Mouse (Mus musculus): ENCODE data around the gene Slc30a4. TPM values are rescaled to one million over a fixed set of nuclear protein-coding genes. Genes with fewer than 3 reads are reported as not detected.

Slc30a4 gene
- total RNA-seq, 2 experiments from 2014 or later: 26.3 to 32.9 TPM

- no peak for DNase-seq (ENCODE audit: low spot score in 2 of 2)
These were observed 20.9 kb downstream of the Slc30a4 start for GRCm38 (mm10) chr2:122681379-122682137.

- no peak for DNase-seq (ENCODE audit: low spot score in 2 of 2)
These were observed 27.3 kb downstream of the Slc30a4 start for GRCm38 (mm10) chr2:122675126-122675525.

DNA sequence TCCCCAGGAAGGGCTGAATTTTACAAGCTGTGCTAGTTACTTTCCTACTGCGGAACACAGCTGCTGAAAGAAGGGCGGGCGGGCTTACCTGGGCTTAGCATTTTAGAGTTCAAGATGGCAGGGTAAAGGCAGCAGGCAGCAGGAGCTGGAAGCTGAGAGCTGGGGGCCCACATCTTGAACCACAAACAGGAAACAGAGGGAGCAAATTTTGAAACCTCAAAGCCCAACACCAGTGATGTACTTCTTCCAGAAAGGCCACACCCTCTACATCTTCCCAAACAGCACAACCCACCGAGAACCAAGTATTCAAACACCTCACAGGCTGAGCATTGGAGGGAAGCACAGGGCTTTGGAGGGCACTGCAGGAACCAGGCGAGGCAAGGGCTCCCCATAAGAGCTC lies 29.6 kb downstream of the Slc30a4 start:
- DNase-seq (ENCODE audit: low spot score in 2 of 2): no peak

DNA sequence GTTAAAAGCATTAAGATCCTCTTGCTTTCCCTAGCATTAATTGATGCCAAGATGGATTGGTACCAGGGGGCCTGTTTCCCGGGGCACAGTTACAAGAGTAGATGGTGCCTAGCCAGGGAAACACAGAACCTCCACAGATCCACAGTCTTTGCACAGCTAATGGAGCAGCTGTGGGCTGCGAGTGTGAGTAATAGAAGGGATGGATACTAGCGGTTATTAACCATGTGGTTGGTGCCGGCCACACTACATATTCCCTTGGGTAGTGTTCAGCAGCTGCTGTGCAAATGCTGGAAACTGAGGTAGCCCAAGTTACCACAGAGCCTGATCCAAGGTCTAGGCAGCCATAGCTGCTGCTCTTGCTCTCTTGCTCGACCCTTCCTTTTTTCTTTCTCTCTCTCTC lies 30.7 kb downstream of the Slc30a4 start:
- no peak for DNase-seq (ENCODE audit: low spot score in 2 of 2)

DNA sequence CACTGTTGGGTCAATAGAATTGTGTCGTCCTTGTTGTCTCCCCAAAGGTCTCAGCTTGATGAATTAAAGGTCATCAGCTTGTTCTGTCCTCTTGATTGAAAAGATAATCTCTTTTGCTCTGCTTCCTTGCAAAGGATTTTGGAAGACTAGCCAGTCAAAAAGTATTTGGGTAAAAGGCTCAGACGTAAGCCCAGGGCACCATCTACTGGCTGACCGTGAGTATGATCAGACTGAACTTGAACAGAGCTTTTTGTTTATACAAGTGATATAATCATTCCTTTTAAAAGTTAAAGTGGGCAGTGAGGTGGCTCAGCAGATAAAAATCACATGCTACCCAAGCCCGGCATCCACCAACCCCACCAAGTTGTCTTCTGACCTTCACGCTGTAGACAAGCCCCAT lies 34.6 kb downstream of the Slc30a4 start:
- DNase-seq (ENCODE audit: low spot score in 2 of 2): peak in 1 of 2 experiments; percentile 50

GRCm38 (mm10) chr2:122665973-122666875 lies 36.2 kb downstream of the Slc30a4 start:
- peak; percentile 37 to 43 for DNase-seq (ENCODE audit: low spot score in 2 of 2)

DNA sequence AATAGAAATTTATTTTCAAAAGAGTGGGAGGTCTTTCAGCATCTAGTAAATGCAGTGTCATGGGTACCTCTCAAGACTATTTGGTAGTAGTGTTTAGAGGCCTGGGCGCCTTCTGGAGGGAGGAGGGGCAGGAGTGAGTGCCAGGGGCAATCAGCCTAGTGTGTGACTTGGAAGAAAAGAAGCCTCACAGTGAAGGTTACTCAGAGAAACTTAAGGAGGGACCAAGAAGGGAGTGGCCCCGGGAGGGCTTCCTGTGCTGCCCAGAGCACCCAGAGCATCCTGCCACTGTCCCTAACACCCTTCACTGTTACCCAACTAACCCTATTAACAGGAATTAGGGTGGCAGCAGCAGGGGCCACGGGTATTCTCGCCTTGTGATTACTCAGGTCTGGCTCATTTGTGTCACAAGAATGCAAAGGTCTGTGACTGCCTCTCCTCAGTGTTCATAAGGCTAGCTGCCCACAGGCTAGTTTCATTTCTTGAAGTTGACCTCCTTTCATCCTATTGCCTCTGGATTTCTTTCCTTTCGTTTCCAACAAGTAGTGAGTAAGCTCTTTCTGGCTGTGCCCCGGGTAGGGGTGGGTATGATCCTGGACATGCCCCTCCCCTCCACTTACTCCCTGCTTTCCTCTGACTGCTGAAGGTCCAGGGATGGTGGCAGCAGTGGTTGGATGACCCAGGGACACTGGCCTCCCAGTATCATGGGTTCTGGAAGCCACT lies 37.0 kb downstream of the Slc30a4 start:
- no peak for DNase-seq (ENCODE audit: low spot score in 2 of 2)

DNA sequence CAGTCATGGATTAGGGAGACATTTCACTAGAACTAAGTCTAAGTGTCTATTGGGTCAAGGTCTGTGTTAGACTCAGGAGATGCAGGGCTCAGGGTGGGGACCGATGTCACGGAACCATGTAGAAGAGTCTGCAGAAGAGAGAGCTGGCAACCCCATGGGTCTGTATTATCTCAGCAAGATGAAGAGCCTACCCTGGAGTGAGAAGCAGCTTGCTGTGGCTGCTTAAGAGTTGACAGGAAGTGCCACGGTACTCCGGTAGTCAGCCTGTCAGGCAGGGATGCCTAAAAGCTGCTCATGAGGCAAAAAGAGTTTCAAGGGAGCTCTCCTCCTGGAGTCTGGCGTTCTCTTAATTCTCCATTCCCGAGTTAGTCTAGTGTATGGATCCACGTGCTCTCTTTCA lies 42.6 kb downstream of the Slc30a4 start:
- no peak for DNase-seq (ENCODE audit: low spot score in 2 of 2)

DNA sequence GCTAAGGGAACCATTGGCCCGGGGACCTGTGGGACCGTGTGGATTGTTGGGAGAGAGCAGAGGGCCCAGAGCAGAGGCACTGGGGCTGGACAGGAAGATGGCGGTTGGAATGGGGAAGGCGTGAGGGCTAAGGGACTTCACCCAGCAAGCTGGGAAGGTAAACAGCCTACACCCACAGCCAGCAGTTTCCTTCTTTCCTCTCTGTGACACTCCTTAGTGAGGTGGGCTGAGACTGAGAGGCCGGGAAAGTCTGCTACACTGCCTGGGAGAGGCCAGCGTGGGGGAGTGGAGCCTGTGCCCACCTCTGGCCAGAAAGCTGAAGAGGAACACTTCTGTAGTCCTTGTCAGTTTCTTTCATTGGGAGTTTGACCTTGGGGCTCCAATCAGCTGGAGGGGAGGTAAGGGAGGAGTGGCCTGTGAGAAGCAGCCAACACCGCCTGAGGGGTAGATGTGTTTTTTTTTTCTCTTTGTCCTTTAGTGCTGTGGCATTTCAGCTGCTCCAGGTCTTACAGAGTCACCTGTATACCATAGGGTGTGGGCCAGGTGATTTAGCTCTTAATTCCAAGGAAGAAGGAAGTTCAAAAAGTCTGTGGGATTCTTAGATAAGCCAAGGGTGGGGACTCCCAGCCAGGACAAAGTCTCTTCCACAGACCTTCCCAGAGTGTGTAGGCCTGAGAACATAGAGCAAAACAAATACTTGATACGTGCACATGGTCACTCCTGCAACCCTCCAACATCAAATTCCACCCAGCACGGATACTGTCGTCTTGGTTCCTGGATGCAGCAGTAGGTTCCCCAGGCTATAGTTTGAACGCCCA lies 44.5 kb downstream of the Slc30a4 start:
- DNase-seq (ENCODE audit: low spot score in 2 of 2): no peak

DNA sequence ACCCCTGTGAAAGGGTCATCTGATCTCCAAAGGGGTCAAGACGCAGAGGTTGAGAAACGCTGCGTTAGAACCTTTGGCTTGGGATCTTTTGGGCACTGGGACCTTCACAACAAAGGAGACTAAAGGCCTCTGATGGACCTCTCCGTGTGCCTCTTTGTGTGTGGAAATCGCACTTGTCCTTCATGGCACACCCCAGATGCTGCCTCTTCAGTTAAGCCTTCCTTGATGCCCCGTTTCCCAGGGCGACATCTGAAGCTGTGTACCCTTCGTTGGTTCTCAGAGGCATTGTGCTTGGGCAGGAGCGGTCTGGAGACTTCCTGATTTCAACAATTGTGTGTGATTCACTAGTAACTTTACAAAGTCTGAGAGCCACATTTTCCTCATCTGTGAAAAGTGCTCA lies 45.7 kb downstream of the Slc30a4 start:
- no peak for DNase-seq (ENCODE audit: low spot score in 2 of 2)

- DNase-seq (ENCODE audit: low spot score in 2 of 2): no peak
These were observed 46.4 kb downstream of the Slc30a4 start for GRCm38 (mm10) chr2:122656052-122656451.

- DNase-seq (ENCODE audit: low spot score in 2 of 2): no peak
These were observed 50.1 kb downstream of the Slc30a4 start for GRCm38 (mm10) chr2:122652096-122653084.

DNA sequence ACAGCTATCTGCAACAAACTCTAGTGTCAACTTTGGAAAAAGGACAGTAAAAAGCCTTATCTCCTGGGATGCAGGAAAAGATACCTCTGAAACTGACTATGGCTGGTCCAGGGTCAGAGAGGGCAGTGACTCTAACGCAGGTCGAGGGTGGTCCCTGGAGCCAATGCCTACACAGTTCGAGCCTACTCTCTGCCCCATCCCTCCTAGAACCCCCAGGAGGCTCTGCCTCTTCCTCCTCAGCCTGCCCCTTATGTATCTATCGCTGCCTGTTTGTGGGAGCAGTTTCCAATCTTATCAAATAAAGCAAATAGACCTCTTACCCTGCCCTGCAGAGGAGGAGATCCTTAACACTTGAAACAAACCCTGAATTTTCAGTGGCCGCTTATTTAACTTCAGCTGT lies 63.8 kb downstream of the Slc30a4 start:
- no peak for DNase-seq (ENCODE audit: low spot score in 2 of 2)

GRCm38 (mm10) chr2:122638029-122638428 lies 64.4 kb downstream of the Slc30a4 start:
- no peak for DNase-seq (ENCODE audit: low spot score in 2 of 2)

DNA sequence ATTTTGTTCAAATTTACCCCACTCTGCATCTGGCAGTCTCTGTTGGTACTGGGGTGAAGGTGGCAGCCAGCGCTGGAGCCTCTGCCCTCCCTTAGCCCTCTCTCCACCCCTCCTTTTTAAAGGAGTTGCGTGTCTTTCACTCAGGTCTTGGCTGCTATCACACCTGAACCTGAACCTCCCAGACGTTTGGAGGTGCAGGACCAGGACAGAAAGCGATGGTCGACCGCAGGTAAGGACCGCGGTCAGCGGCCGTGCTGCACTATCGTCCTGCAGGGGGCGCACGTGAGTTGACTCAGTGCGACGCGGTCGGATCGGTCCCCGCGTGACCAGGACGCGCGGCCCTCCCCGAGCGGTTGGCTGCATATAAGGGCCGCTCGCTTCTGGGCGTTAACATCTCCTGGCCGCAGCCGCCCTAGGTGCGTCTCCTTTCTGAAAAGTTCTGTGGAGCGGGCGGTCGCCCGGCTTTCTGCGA lies 64.9 kb downstream of the Slc30a4 start:
- DNase-seq (ENCODE audit: low spot score in 2 of 2): peak; percentile 81 to 86

DNA sequence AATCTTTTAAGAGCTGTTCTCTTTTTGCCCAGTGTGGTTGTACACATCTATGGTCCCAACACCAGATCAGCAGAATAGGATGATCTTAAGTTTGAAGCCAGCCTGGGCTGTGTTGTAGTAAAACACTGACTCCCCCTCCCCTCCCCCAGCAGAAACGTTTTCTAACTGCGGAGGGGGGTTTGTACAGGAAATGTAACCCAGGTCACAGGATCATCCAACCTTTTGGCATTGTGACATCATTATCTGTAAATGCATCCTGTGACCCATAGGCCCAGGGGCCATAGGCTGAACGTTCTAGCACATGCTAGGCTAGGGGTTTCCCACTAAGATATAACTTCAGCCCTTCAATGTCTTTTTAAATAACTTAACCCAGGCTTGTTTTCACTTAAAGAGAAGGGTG lies 65.8 kb downstream of the Slc30a4 start, which contains the start of gene AA467197:
AA467197 (plus strand) TSS at position 301 of the 400 bp plus-strand sequence.
- DNase-seq (ENCODE audit: low spot score in 2 of 2): no peak

All from adrenal gland, adult 18-20 months (tissue).